Comparison of ENCODE assay signal across 16 mouse cellular contexts in the genomic region with DNA sequence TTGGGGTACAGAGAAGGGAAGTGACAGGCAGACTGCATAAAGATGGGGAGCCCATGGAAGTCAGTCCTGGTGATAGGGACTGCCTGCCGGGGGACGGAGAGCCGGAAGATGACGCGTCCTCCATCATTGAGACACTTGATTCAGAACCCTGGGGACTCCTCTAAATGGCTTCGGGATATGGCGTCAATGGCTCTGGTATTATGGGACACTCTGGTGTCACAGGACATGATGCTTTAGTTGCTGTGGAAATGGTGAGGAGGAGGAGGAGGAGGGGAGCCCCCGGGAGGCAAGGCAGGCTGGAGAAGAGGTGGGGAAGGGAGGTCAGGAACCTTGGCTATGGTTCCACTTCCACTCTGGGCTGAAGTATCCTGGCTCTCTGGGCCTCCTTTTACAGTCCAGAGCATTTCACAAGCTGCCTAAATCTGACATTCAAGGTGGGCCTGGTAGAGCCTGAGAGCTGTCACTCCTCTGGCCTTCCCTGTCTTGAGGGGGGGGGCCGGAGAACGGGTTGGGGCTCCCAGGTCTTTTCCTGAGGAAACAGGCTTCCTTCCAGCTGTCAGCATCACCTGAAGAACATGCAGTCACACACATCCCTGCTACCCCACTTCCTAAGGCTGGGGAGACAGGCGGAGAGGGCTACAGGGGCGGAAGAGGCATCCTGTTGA. TPM values are rescaled to one million over a fixed set of nuclear protein-coding genes. Genes with fewer than 3 reads are reported as not detected.
DNase-seq lines count a peak whose midpoint lies in the region; ATAC-seq lines count a peak whose summit lies in the region.
"Had no signal": no experiment of that assay in that cellular context is flagged by ENCODE, and none has a peak within 500 bp of the region (broad histone marks: within the 10 kb centered on the region; RNA-seq: fewer than 3 reads in every experiment).

No protein-coding gene starts in this region.

- no peak overlapping the region for H3K4me3 ChIP-seq in heart, embryonic 13.5 days
- peak overlapping the region; percentile 33; the same call in 1 of the 2 replicates for H3K4me3 ChIP-seq in midbrain, embryonic 10.5 days
- no peak overlapping the region for H3K4me3 ChIP-seq in midbrain, embryonic 14.5 days (replicated peaks; ENCODE audit: low read depth, low read length)
- no peak overlapping the region for H3K4me3 ChIP-seq in kidney, embryonic 15.5 days (replicated peaks)
- H3K4me3 ChIP-seq in stomach, embryonic 16.5 days (replicated peaks; ENCODE audit: low read length), result no peak overlapping the region
- H3K4me3 ChIP-seq: erythroblast, embryonic 14.5 days; liver, embryonic 15.5 days; midbrain, embryonic 12.5 days had no signal

- no peaks in the 10 kb centered on the region for H3K27me3 ChIP-seq in heart, embryonic 13.5 days (replicated peaks)
- H3K27me3 ChIP-seq in midbrain, embryonic 10.5 days (ENCODE audit: low read depth, poor library complexity, severe bottlenecking), result 0 out of 2 replicates have a peak, but pooled peaks cover 10% of the 10 kb centered on the region
- no peaks in the 10 kb centered on the region for H3K27me3 ChIP-seq in midbrain, embryonic 14.5 days (ENCODE audit: control insufficient read depth, insufficient read depth, low read length)
- H3K27me3 ChIP-seq in kidney, embryonic 15.5 days, result no peaks in the 10 kb centered on the region
- no peaks in the 10 kb centered on the region for H3K27me3 ChIP-seq in stomach, embryonic 16.5 days (ENCODE audit: control insufficient read depth, insufficient read depth, low read length)
- H3K27me3 ChIP-seq: midbrain, embryonic 12.5 days had no signal

- intact Hi-C loops in heart, postnatal 14 days (cut with DNase I), result no loop called here

- H3K9me3 ChIP-seq in heart, embryonic 13.5 days, result no peaks in the 10 kb centered on the region
- no peaks in the 10 kb centered on the region for H3K9me3 ChIP-seq in midbrain, embryonic 10.5 days (replicated peaks)
- no peaks in the 10 kb centered on the region for H3K9me3 ChIP-seq in midbrain, embryonic 14.5 days (ENCODE audit: control insufficient read depth, low read length)
- no peaks in the 10 kb centered on the region for H3K9me3 ChIP-seq in kidney, embryonic 15.5 days (replicated peaks)
- H3K9me3 ChIP-seq in stomach, embryonic 16.5 days (replicated peaks; ENCODE audit: control insufficient read depth, low read length), result no peaks in the 10 kb centered on the region
- H3K9me3 ChIP-seq: liver, embryonic 15.5 days; midbrain, embryonic 12.5 days had no signal

- peaks cover 17% of the 10 kb centered on the region for H3K36me3 ChIP-seq in heart, embryonic 13.5 days
- H3K36me3 ChIP-seq in midbrain, embryonic 10.5 days, result peaks cover 59% of the 10 kb centered on the region
- H3K36me3 ChIP-seq in midbrain, embryonic 14.5 days (ENCODE audit: control insufficient read depth, insufficient read depth, low read length), result peaks cover 28% of the 10 kb centered on the region
- peaks cover 42% of the 10 kb centered on the region for H3K36me3 ChIP-seq in kidney, embryonic 15.5 days
- peaks cover 3% of the 10 kb centered on the region; the same call in 1 of the 2 replicates for H3K36me3 ChIP-seq in stomach, embryonic 16.5 days (ENCODE audit: control insufficient read depth, insufficient read depth, low read length)
- H3K36me3 ChIP-seq: liver, embryonic 15.5 days had no signal

- WGBS in heart, embryonic 13.5 days, result 79% methylated on average over 12 of the region's 12 CpGs
- WGBS in midbrain, embryonic 10.5 days, result 88% methylated on average over 12 of the region's 12 CpGs
- 76% methylated on average over 12 of the region's 12 CpGs for WGBS in midbrain, embryonic 14.5 days
- 77% methylated on average over 12 of the region's 12 CpGs for WGBS in kidney, embryonic 15.5 days
- WGBS in stomach, embryonic 16.5 days, result 76% methylated on average over 12 of the region's 12 CpGs

- no peak overlapping the region for H3K4me2 ChIP-seq in heart, embryonic 13.5 days
- H3K4me2 ChIP-seq in midbrain, embryonic 14.5 days (ENCODE audit: low read length), result no peak overlapping the region
- no peak overlapping the region for H3K4me2 ChIP-seq in kidney, embryonic 15.5 days
- no peak overlapping the region for H3K4me2 ChIP-seq in stomach, embryonic 16.5 days (ENCODE audit: low read depth, low read length)
- H3K4me2 ChIP-seq: liver, embryonic 15.5 days; midbrain, embryonic 12.5 days had no signal

- no peak overlapping the region for H3K9ac ChIP-seq in heart, embryonic 13.5 days
- no peak overlapping the region for H3K9ac ChIP-seq in midbrain, embryonic 14.5 days (replicated peaks; ENCODE audit: low read length)
- H3K9ac ChIP-seq in kidney, embryonic 15.5 days, result no peak overlapping the region
- H3K9ac ChIP-seq in stomach, embryonic 16.5 days (ENCODE audit: low read length), result no peak overlapping the region
- H3K9ac ChIP-seq: liver, embryonic 15.5 days; midbrain, embryonic 12.5 days had no signal

- H3K4me1 ChIP-seq in heart, embryonic 13.5 days, result peaks cover 69% of the 10 kb centered on the region
- peaks cover 80% of the 10 kb centered on the region for H3K4me1 ChIP-seq in midbrain, embryonic 10.5 days
- H3K4me1 ChIP-seq in midbrain, embryonic 14.5 days (ENCODE audit: control insufficient read depth, insufficient read depth, low read length), result peaks cover 58% of the 10 kb centered on the region
- H3K4me1 ChIP-seq in kidney, embryonic 15.5 days, result peaks cover 75% of the 10 kb centered on the region
- peaks cover 68% of the 10 kb centered on the region for H3K4me1 ChIP-seq in stomach, embryonic 16.5 days (ENCODE audit: control insufficient read depth, insufficient read depth, low read length)
- H3K4me1 ChIP-seq: liver, embryonic 15.5 days had no signal

- peak overlapping the region; percentile 53; the same call in 1 of the 2 replicates for H3K27ac ChIP-seq in heart, embryonic 13.5 days (replicated peaks)
- H3K27ac ChIP-seq in midbrain, embryonic 10.5 days (replicated peaks), result peak overlapping the region; percentile 90
- H3K27ac ChIP-seq in midbrain, embryonic 14.5 days (replicated peaks; ENCODE audit: low read depth, low read length), result no peak overlapping the region
- peak overlapping the region; percentile 78 for H3K27ac ChIP-seq in kidney, embryonic 15.5 days
- H3K27ac ChIP-seq in stomach, embryonic 16.5 days (ENCODE audit: low read length), result peak overlapping the region; percentile 85
- H3K27ac ChIP-seq: hindbrain, postnatal 0 days; liver, embryonic 15.5 days; midbrain, embryonic 12.5 days had no signal

- no peak for ATAC-seq in heart, embryonic 13.5 days (ENCODE audit: extremely low read depth, insufficient number of reproducible peaks, low FRiP score, low TSS enrichment)
- no peak for ATAC-seq in midbrain, embryonic 14.5 days (ENCODE audit: low FRiP score, low TSS enrichment)
- no peak for ATAC-seq in kidney, embryonic 15.5 days (replicated peaks; ENCODE audit: low FRiP score)
- no peak for ATAC-seq in stomach, embryonic 16.5 days (ENCODE audit: insufficient read depth, low FRiP score)
- ATAC-seq: CD4-positive, CD25-positive, alpha-beta regulatory T cell, adult 4 months; hindbrain, postnatal 0 days had no signal

- DNase-seq in heart, postnatal 14 days, result no peak
- DNase-seq in midbrain, embryonic 10.5 days (ENCODE audit: low spot score), result no peak
- DNase-seq in midbrain, embryonic 14.5 days, result no peak
- no peak for DNase-seq in B cell, adult 2 months
- DNase-seq in right cerebral cortex, postnatal 4 days, result no peak
- DNase-seq: cerebellum, postnatal 10 days had no signal

RNA-seq across cellular contexts. Expression of a gene that starts 14.7 kb away (rescaled TPM):
- polyA plus RNA-seq in heart, embryonic 13.5 days (2015; fragmentation: Nextera tagmentation; extraction: Ambion mirVana), result 4.5 and 6.3 TPM in 2 replicates
- 10 to 100 TPM; 17.7 to 18.0 TPM for total RNA-seq in heart, postnatal 14 days (2021)
- polyA plus RNA-seq in midbrain, embryonic 10.5 days (2016; fragmentation: Nextera tagmentation; extraction: Ambion mirVana), result 14.9 and 17.2 TPM in 2 replicates
- 34.0 and 37.0 TPM in 2 replicates for polyA plus RNA-seq in midbrain, embryonic 14.5 days (2014; fragmentation: Nextera tagmentation; extraction: Ambion mirVana)
- polyA plus RNA-seq in kidney, embryonic 15.5 days (2015; fragmentation: Nextera tagmentation; extraction: Ambion mirVana), result 21.3 and 23.9 TPM in 2 replicates
- polyA plus RNA-seq in stomach, embryonic 16.5 days (2015; fragmentation: Nextera tagmentation; extraction: Ambion mirVana), result 15.1 and 16.8 TPM in 2 replicates
- polyA plus RNA-seq: CD4-positive, CD25-positive, alpha-beta regulatory T cell, adult 4 months; erythroblast, embryonic 14.5 days had no signal

RNA-seq across cellular contexts. Expression of a gene that starts 16.1 kb away (rescaled TPM):
- 0.90 and 1.3 TPM in 2 replicates for polyA plus RNA-seq in heart, embryonic 13.5 days (2015; fragmentation: Nextera tagmentation; extraction: Ambion mirVana)
- not detected for total RNA-seq in heart, postnatal 14 days (2021)
- 3.2 and 3.6 TPM in 2 replicates for polyA plus RNA-seq in midbrain, embryonic 10.5 days (2016; fragmentation: Nextera tagmentation; extraction: Ambion mirVana)
- 0.97 and 2.0 TPM in 2 replicates for polyA plus RNA-seq in midbrain, embryonic 14.5 days (2014; fragmentation: Nextera tagmentation; extraction: Ambion mirVana)
- polyA plus RNA-seq in kidney, embryonic 15.5 days (2015; fragmentation: Nextera tagmentation; extraction: Ambion mirVana), result 3.9 and 4.6 TPM in 2 replicates
- polyA plus RNA-seq in stomach, embryonic 16.5 days (2015; fragmentation: Nextera tagmentation; extraction: Ambion mirVana), result 0.42 and 2.0 TPM in 2 replicates
- total RNA-seq: gastrocnemius, adult 18-20 months; layer of hippocampus, postnatal 25 days had no signal
- polyA plus RNA-seq: erythroblast, embryonic 14.5 days had no signal

RNA-seq across cellular contexts. Expression of a gene that starts 26.2 kb away (rescaled TPM):
- polyA plus RNA-seq in heart, embryonic 13.5 days (2015; fragmentation: Nextera tagmentation; extraction: Ambion mirVana), result 2.8 and 2.9 TPM in 2 replicates
- total RNA-seq in heart, postnatal 14 days (2021), result 10 to 100 TPM; 48.6 to 53.3 TPM
- polyA plus RNA-seq in midbrain, embryonic 10.5 days (2016; fragmentation: Nextera tagmentation; extraction: Ambion mirVana), result 9.3 and 11.6 TPM in 2 replicates
- polyA plus RNA-seq in midbrain, embryonic 14.5 days (2014; fragmentation: Nextera tagmentation; extraction: Ambion mirVana), result 20.4 and 31.9 TPM in 2 replicates
- polyA plus RNA-seq in kidney, embryonic 15.5 days (2015; fragmentation: Nextera tagmentation; extraction: Ambion mirVana), result 7.1 and 8.1 TPM in 2 replicates
- polyA plus RNA-seq in stomach, embryonic 16.5 days (2015; fragmentation: Nextera tagmentation; extraction: Ambion mirVana), result 13.0 and 15.1 TPM in 2 replicates
- polyA plus RNA-seq: CD4-positive, CD25-positive, alpha-beta regulatory T cell, adult 4 months had no signal
